Mouse (Mus musculus) bone marrow macrophage, adult 2 months (primary cell): ENCODE measurements at regions not wholly inside any gene's neighbourhood (a gene's known extent, or its start where the extent isn't known, plus 50 kb on each side); places are given as distances from the start of the nearest gene placed in this dataset.

Experiments
- CTCF ChIP-seq: IDR thresholded peaks from 2 replicates; pipeline ENCODE4 v1.5.1; 2012; ENCODE audit warnings: low read depth, mild to moderate bottlenecking, low read length, moderate library complexity
- POLR2A ChIP-seq: IDR thresholded peaks from 2 replicates; pipeline ENCODE4 v1.6.1; 2012; ENCODE audit warnings: mild to moderate bottlenecking, low read depth, low read length, borderline replicate concordance

GRCm38 (mm10) chr3:156423100-156423499, 138.5 kb upstream of the Negr1 start:
- TF ChIP-seq CTCF (no peak), POLR2A (no peak)
